Mouse (Mus musculus) G1E-ER4 (cell line): ENCODE results near the gene Krt83. TPM values are rescaled to one million over a fixed set of nuclear protein-coding genes. Genes with fewer than 3 reads are reported as not detected.

Experiments
- GATA1 ChIP-seq: IDR thresholded peaks from one replicate; pipeline ENCODE4 v1.8.0; 2012; ENCODE audit warnings: low read length, inconsistent platforms
- polyA plus RNA-seq: library from polyadenylated mRNA; stranded (reverse); fragments of >175 nt; gene quantifications from 2 replicates; pipeline ENCODE4 v1.2.3, GENCODE M21; 2012

Krt83 gene
- polyA plus RNA-seq, 1 experiment = not detected

- no peak for TF ChIP-seq GATA1
Measured at GRCm38 (mm10) chr15:101446572-101446971, 44.7 kb downstream of the Krt83 start.

- TF ChIP-seq GATA1 = no peak
Measured at GRCm38 (mm10) chr15:101440837-101441236, 50.5 kb downstream of the Krt83 start.

- TF ChIP-seq GATA1 = no peak
Measured at GRCm38 (mm10) chr15:101438555-101438954, 52.8 kb downstream of the Krt83 start, which contains the start of gene Krt87. Gene Krt87 (minus strand): TSS chr15:101438804.

- no peak for TF ChIP-seq GATA1
Measured at GRCm38 (mm10) chr15:101436611-101437010, 54.7 kb downstream of the Krt83 start.

Other genes starting within 250 kb of the Krt83 start
- not detected in 2 replicates for gene Nr4a1, start 237.2 kb downstream of the Krt83 start, polyA plus RNA-seq
- gene Atg101, start 207.2 kb downstream of the Krt83 start, polyA plus RNA-seq = 39.0 and 53.7 TPM in 2 replicates
- not detected in 2 replicates for gene 6030408B16Rik, start 198.3 kb downstream of the Krt83 start, polyA plus RNA-seq
- gene Krt80, start 121.3 kb downstream of the Krt83 start, polyA plus RNA-seq = not detected in 2 replicates
- not detected in 2 replicates for gene Krt7, start 80.5 kb downstream of the Krt83 start, polyA plus RNA-seq
- gene Krt87, start 52.7 kb downstream of the Krt83 start, polyA plus RNA-seq = not detected in 2 replicates
- gene Krt88, start 43.8 kb downstream of the Krt83 start, polyA plus RNA-seq = not detected in 2 replicates
- not detected in 2 replicates for gene Krt81, start 27.8 kb downstream of the Krt83 start, polyA plus RNA-seq
- not detected in 2 replicates for gene Krt86, start 18.0 kb downstream of the Krt83 start, polyA plus RNA-seq
- not detected in 2 replicates for gene Gm49425, start 25.7 kb upstream of the Krt83 start, polyA plus RNA-seq
- not detected in 2 replicates for gene Krt84, start 41.3 kb upstream of the Krt83 start, polyA plus RNA-seq
- not detected in 2 replicates for gene Krt82, start 59.2 kb upstream of the Krt83 start, polyA plus RNA-seq
- not detected in 2 replicates for gene Krt90, start 71.4 kb upstream of the Krt83 start, polyA plus RNA-seq
- gene Krt75, start 82.4 kb upstream of the Krt83 start, polyA plus RNA-seq = not detected in 2 replicates
- gene Gm5414, start 136.7 kb upstream of the Krt83 start, polyA plus RNA-seq = not detected in 2 replicates
- gene Gm5478, start 155.9 kb upstream of the Krt83 start, polyA plus RNA-seq = not detected in 2 replicates
- not detected in 2 replicates for gene Krt6b, start 188.8 kb upstream of the Krt83 start, polyA plus RNA-seq
- not detected in 2 replicates for gene Krt6a, start 202.8 kb upstream of the Krt83 start, polyA plus RNA-seq
- gene Krt5, start 221.4 kb upstream of the Krt83 start, polyA plus RNA-seq = not detected in 2 replicates